Mouse (Mus musculus) spleen, postnatal 14 days (tissue): Measurements from ENCODE around the gene Nhej1.

Experiments used
- DNase-seq, 2 experiments: peaks; one replicate each; pipeline ENCODE4 v3.0.0; 2021 to 2022; ENCODE audit warnings: low spot score in 2 of 2

Nhej1 gene

DNA sequence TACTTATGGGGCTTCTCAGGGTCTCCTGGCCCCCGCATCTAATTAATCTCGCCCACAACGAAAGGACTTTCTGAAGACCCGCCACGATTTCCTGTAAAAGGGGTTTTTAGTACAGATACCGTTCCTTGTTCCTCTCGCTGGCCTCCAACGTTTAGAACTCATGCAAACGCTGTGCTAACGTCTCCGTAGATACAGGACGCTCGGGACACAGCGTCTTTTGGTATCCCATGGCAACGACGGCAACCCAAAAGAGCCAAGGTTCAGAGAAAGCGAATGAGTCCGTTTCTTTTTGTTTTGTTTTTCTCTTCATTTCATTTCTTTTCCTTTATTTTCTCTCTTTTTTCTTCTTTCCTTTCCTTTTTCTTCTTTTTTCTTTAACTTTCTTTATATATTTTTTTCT, 189.6 kb downstream of the Nhej1 start, which contains the start of gene Cfap65:
Cfap65 (minus strand) TSS at position 198 of the 400 bp plus-strand sequence.
- DNase-seq, result no peak

DNA sequence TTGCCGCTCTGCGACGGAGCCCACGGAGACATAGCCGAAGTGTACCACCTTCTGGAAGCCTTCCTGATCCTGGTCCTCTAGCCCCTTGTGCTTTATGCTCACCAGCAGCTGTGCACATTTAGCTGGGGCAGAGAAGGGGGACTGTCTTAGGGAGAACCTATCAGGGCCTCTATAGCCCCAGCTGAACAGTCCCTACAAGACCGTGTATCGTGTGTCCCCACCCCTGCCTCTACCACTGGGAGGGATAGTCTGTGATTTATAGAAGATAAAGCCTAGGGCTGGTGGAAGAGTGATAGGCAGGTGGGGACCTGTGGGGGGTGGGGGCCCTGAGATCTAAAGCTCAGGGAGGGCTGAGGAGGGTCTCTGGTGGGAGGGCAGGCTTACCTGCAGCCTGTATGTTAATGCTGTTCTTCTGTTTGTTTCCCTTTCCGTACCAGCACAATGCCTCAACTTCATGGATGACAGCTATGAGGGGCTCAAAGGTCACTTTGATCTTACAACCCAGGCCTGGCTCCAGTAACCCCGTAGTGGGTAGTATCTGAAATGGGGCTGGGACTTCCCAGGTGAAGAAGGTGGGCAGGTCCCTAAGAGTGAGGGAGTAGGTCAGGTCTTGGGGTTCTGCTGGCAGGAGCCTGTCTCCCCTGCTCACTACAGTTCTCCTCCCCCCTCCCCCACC, 197.2 kb downstream of the Nhej1 start:
- DNase-seq, result no peak

DNA sequence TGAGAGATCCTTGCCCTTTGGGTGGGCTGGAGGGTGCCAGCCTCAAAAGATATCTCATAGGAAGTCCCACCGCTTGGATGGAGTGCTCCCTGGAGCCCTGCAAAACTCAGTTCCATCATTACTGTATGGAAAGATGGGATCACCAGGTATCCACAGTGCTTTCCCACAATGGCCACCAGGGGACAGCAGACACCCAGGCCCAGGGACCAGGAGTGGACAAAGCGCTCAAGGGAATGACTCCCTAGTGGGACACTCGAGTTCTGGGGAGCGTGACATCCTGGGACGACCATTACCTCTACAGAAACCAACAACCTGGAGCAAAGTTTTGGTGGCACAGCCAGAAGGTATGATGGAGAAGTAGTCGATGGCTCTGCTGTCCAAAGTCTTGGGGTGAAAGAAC, 198.3 kb downstream of the Nhej1 start:
- DNase-seq, result no peak

DNA sequence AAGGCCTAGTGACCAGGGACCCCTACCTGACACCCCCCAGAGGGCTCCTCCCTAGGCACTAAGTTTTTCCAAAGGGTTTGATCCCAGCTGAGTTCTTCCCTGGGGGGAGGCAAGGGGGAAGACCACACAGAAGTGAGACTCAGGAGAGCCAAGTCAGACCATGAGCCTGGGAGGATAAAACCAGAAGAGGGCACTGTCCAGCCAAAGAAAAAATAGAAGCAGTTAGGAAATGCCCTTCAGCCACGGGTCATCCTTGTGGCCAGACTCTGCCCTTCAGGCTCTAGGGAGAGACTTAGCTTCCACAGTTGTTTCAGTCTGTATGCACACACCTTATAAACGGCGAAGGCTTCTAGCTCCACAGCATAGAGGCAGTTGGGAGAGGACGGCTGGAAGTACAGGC, 200.5 kb downstream of the Nhej1 start:
- no peak for DNase-seq
